Mouse (Mus musculus) monocyte, adult 2 months (primary cell): ENCODE results near the gene Afdn.
"Not testable (repeated sequence)": the region's sequence is repeated elsewhere in the genome, so short reads cannot be mapped to it uniquely, and the experiment has no call there.

Source experiments
- DNase-seq, 2 experiments: peaks; one replicate each; pipeline ENCODE4 v3.0.0; 2022; ENCODE audit warnings: low spot score in 2 of 2, low read depth in 1 of 2

Afdn gene

DNA sequence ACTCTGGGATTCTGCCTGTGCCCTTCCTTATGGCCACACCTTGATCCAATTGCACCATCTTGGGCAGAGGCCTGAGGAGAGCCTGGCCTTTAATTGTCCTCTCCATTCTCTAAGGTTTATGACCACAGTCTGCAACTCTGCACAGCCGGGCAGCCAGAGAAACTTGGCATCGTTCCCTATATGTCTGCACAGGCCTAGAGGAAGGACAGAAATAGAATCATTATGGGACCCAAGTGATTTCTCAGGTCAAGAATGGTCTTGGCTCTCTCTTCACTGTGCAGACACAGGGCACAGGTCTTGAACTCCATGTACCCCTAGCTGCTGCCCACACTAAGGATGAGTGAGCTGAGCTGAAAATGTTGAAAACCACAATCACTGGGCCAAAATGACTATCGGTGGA, 178.3 kb downstream of the Afdn start:
- no peak for DNase-seq

DNA sequence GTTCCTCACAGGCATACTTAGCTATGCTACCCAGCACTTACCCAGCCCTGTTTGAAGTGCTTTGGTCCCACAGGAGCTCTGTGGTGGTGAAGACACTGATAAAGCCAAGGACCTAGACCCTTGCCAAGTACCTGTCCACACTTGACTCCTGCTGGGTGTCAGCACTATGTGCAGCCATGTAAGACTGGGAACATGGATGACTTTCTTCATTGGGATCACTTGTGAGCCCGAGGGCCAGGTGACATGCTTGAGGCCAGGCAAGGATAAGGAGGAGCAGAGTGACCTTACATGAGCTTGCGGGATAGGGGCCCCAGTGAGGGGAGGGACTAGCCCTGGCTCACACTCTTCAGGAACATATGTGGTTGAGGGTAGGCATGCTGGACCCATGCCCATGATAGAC, 178.9 kb downstream of the Afdn start:
- not testable (repeated sequence) for DNase-seq

- peak; percentile 3 to 6 for DNase-seq
Observed at GRCm38 (mm10) chr17:13940487-13940886, 180.1 kb downstream of the Afdn start.

GRCm38 (mm10) chr17:13948073-13948472, 187.7 kb downstream of the Afdn start, which contains the start of gene Gm7168:
Gene Gm7168, plus strand, starts transcription at chr17:13948373.
- DNase-seq: not testable (repeated sequence)

DNA sequence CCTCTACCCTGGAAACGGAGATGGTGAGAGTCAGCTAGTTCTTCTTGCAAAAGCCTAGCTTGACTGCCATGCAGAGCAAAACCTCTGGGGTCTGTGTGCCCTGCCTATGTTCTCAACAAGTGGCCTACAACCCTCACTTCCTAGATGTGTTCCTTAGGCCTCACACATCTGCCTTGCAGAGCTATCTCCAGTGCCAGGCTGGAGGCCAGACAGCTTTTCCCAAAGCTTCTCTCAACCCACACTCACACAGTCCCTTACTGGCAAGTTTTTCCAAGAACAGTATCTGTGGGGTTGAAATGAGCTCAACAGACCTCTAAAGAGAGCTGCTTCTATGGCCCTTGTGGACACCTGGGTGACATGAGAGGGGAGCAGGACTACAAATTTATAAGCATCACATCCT, 191.2 kb downstream of the Afdn start:
- DNase-seq: not testable (repeated sequence)
